Mouse (Mus musculus) bone marrow, adult 2 months (tissue): ENCODE measurements around the gene Cdh26.

ENCODE experiments used
- CTCF ChIP-seq: fragments of 200-500 bp; IDR thresholded peaks from 2 replicates; pipeline ENCODE4 v1.5.1; 2011; ENCODE audit warnings: low read length, control low read depth; ENCODE audit not compliant: control insufficient read depth, insufficient read depth
- POLR2A ChIP-seq: fragments of 200-500 bp; IDR thresholded peaks from 2 replicates; pipeline ENCODE4 v1.6.1; 2011; ENCODE audit warnings: low read depth, mild to moderate bottlenecking, control low read depth, low read length, borderline replicate concordance; ENCODE audit not compliant: control insufficient read depth

DNA sequence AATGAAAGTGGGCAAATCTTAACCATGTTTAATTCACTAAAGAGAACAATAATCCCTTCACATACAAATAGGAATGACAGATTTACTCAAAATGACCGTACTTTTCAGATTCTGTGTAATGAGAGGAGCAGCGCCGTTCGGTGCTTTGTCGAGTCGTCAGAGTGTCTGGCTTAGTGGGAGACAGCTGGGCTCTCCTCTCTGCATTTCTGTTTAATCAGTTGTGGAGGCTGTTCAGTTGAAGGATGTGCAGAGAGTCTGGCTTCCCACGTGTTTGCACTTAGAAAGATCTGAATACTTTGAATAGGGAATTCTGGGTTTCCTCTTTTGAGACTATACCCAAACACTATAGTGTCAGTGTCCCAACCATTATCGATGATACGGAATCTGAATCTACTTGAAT is 7.0 kb downstream of the Cdh26 start:
- no peak for TF ChIP-seq POLR2A
- no peak for TF ChIP-seq CTCF
